ENCODE assay signal across 9 mouse cellular contexts in the genomic region with DNA sequence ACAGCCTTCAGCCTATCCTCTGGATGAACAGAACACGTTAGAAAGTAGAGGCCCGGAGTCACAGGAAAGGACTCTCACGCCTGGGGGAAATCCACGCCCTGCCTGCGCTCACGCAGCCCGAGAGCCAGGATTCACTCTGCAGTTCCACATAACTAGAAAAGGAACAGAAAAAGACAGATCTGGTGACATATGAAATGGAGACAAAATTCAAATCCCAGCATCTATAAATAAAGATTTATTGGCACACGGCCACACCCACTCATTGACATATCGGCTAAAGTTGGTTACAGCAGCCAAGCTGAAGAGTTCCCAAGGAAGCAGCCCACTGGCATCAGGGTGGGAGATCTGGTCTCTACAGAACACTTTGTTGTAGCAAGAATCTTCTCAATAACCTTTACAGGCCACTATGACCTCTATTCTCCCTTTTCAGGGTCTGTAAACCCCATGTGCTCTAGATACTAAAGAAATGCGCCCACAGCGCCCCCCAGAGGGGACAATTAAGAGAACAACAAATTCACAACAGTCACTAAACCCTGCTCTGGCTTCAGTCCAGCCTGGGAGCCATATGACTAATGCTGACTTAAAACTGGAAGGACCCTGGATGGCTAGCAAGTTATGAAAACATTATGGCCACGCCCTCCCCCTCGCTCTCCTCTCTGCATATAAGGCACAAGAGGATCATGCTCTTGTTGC.
DNase-seq lines count a peak whose midpoint lies in the region; ATAC-seq lines count a peak whose summit lies in the region.
"Had no signal": no experiment of that assay in that cellular context is flagged by ENCODE, and none has a peak within 500 bp of the region (broad histone marks: within the 10 kb centered on the region; RNA-seq: fewer than 3 reads in every experiment).

No protein-coding gene starts in this region.

- no peaks in the 10 kb centered on the region for H3K9me3 ChIP-seq in forebrain, embryonic 14.5 days (replicated peaks; ENCODE audit: control insufficient read depth, low read length)
- H3K9me3 ChIP-seq in forebrain, embryonic 11.5 days (ENCODE audit: control insufficient read depth, low read length) = no peaks in the 10 kb centered on the region
- H3K9me3 ChIP-seq: heart, embryonic 15.5 days had no signal

- H3K27ac ChIP-seq in forebrain, embryonic 14.5 days (ENCODE audit: low read depth, low read length) = no peak overlapping the region
- H3K27ac ChIP-seq in forebrain, embryonic 11.5 days (ENCODE audit: low read depth, low read length) = no peak overlapping the region
- H3K27ac ChIP-seq: heart, embryonic 15.5 days had no signal

- no peak overlapping the region for H3K9ac ChIP-seq in forebrain, embryonic 14.5 days (ENCODE audit: low read length)
- no peak overlapping the region for H3K9ac ChIP-seq in forebrain, embryonic 11.5 days (ENCODE audit: low read length)
- H3K9ac ChIP-seq: heart, embryonic 15.5 days had no signal

- 70% methylated on average over 13 of the region's 13 CpGs for WGBS in forebrain, embryonic 14.5 days
- WGBS in forebrain, embryonic 11.5 days = 72% methylated on average over 13 of the region's 13 CpGs

- H3K4me1 ChIP-seq in forebrain, embryonic 14.5 days (ENCODE audit: control insufficient read depth, insufficient read depth, low read length) = no peaks in the 10 kb centered on the region
- no peaks in the 10 kb centered on the region for H3K4me1 ChIP-seq in forebrain, embryonic 11.5 days (replicated peaks; ENCODE audit: control insufficient read depth, insufficient read depth, low read length)
- H3K4me1 ChIP-seq: heart, embryonic 15.5 days had no signal

- H3K4me3 ChIP-seq in forebrain, embryonic 14.5 days (ENCODE audit: low read depth, low read length) = no peak overlapping the region
- no peak overlapping the region for H3K4me3 ChIP-seq in forebrain, embryonic 11.5 days (ENCODE audit: low read depth, low read length)
- H3K4me3 ChIP-seq: heart, embryonic 15.5 days had no signal

- no peaks in the 10 kb centered on the region for H3K27me3 ChIP-seq in forebrain, embryonic 14.5 days (replicated peaks; ENCODE audit: control insufficient read depth, insufficient read depth, low read length)
- no peaks in the 10 kb centered on the region for H3K27me3 ChIP-seq in forebrain, embryonic 11.5 days (ENCODE audit: control insufficient read depth, insufficient read depth, low read length)
- H3K27me3 ChIP-seq: heart, embryonic 15.5 days had no signal

- H3K4me2 ChIP-seq in forebrain, embryonic 14.5 days (ENCODE audit: low read length) = no peak overlapping the region
- H3K4me2 ChIP-seq in forebrain, embryonic 11.5 days (ENCODE audit: low read depth, low read length, severe bottlenecking) = no peak overlapping the region
- H3K4me2 ChIP-seq: heart, embryonic 15.5 days had no signal

- no peak for ATAC-seq in forebrain, embryonic 14.5 days
- ATAC-seq in forebrain, embryonic 11.5 days (replicated peaks; ENCODE audit: low FRiP score) = no peak

- no peaks in the 10 kb centered on the region for H3K36me3 ChIP-seq in forebrain, embryonic 14.5 days (ENCODE audit: control insufficient read depth, insufficient read depth, low read length)
- H3K36me3 ChIP-seq in forebrain, embryonic 11.5 days (ENCODE audit: control insufficient read depth, insufficient read depth, low read length) = no peaks in the 10 kb centered on the region
- H3K36me3 ChIP-seq: heart, embryonic 15.5 days had no signal

- DNase-seq in forebrain, embryonic 14.5 days (ENCODE audit: low spot score) = peak; percentile 20
- DNase-seq in forebrain, embryonic 11.5 days (ENCODE audit: low spot score) = no peak
- peak; percentile 12 for DNase-seq in urinary bladder, postnatal 14 days (ENCODE audit: low spot score)
- DNase-seq in urinary bladder, postnatal 36 days (ENCODE audit: low spot score in 2 of 2) = no peak
- DNase-seq in layer of hippocampus, adult 8-10 months (ENCODE audit: low spot score in 2 of 2) = peak; percentile 44
- no peak for DNase-seq in thymus, postnatal 4 days
- DNase-seq in spleen, postnatal 36 days (ENCODE audit: low spot score in 2 of 2) = no peak
- no peak for DNase-seq in liver

Comparison
In these comparisons a context has a peak if more than half of its experiments do, and no peak if none do; other contexts are left out.
1. DNase-seq: peak in forebrain, embryonic 14.5 days (single experiment), urinary bladder, postnatal 14 days (single experiment) and layer of hippocampus, adult 8-10 months (2 of 2); none in forebrain, embryonic 11.5 days (single experiment), urinary bladder, postnatal 36 days (0 of 2), thymus, postnatal 4 days (single experiment), spleen, postnatal 36 days (0 of 2) and liver (single experiment).